Mouse (Mus musculus) megakaryocyte-erythroid progenitor cell, adult 5-6 weeks (primary cell): ENCODE measurements around the gene Egf. TPM values are rescaled to one million over a fixed set of nuclear protein-coding genes. Genes with fewer than 3 reads are reported as not detected.

ENCODE experiments used
- total RNA-seq, 2 experiments: library from RNA; stranded (forward) in 1 of 2; stranded (reverse) in 1 of 2; fragments of 200-1000, 215-1000 nt in 1 of 2; fragments of >200 nt in 1 of 2; fragmentation: Nextera tagmentation in 1 of 2; gene quantifications; 2 replicates each; pipeline ENCODE4 v1.2.3; 2014 to 2017

Gene Egf
- total RNA-seq, 2 experiments from 2014 or later = 0.09 to 9.8 TPM

Other genes starting within 250 kb of the Egf start
- 13.0 and 19.4 TPM in 2 replicates for gene Elovl6, start 223.0 kb downstream of the Egf start, total RNA-seq (2014; fragmentation: Nextera tagmentation)
- 15.8 and 17.0 TPM in 2 replicates for gene Elovl6, start 223.0 kb downstream of the Egf start, total RNA-seq (2017)
- gene Lrit3, start 48.7 kb upstream of the Egf start, total RNA-seq (2014; fragmentation: Nextera tagmentation) = not detected in 2 replicates
- not detected in 2 replicates for gene Lrit3, start 48.7 kb upstream of the Egf start, total RNA-seq (2017)
- 0.64 TPM in 1 of 2 replicates, not detected in the other for gene Rrh, start 67.3 kb upstream of the Egf start, total RNA-seq (2014; fragmentation: Nextera tagmentation)
- gene Rrh, start 67.3 kb upstream of the Egf start, total RNA-seq (2017) = 0.75 and 0.88 TPM in 2 replicates
- gene Gar1, start 76.1 kb upstream of the Egf start, total RNA-seq (2014; fragmentation: Nextera tagmentation) = 211 and 243 TPM in 2 replicates
- gene Gar1, start 76.1 kb upstream of the Egf start, total RNA-seq (2017) = 51.3 and 56.8 TPM in 2 replicates
- gene Cfi, start 80.6 kb upstream of the Egf start, total RNA-seq (2014; fragmentation: Nextera tagmentation) = not detected in 2 replicates
- not detected in 2 replicates for gene Cfi, start 80.6 kb upstream of the Egf start, total RNA-seq (2017)
- 110 and 118 TPM in 2 replicates for gene Pla2g12a, start 123.3 kb upstream of the Egf start, total RNA-seq (2014; fragmentation: Nextera tagmentation)
- gene Pla2g12a, start 123.3 kb upstream of the Egf start, total RNA-seq (2017) = 109 and 147 TPM in 2 replicates
- gene Casp6, start 146.1 kb upstream of the Egf start, total RNA-seq (2014; fragmentation: Nextera tagmentation) = 35.0 and 40.7 TPM in 2 replicates
- gene Casp6, start 146.1 kb upstream of the Egf start, total RNA-seq (2017) = 12.5 and 23.8 TPM in 2 replicates
- gene Mcub, start 214.9 kb upstream of the Egf start, total RNA-seq (2014; fragmentation: Nextera tagmentation) = not detected in 2 replicates
- 0.84 TPM in 1 of 2 replicates, not detected in the other for gene Mcub, start 214.9 kb upstream of the Egf start, total RNA-seq (2017)